Mouse (Mus musculus): ENCODE data around the gene Rdh16.
"Not testable (repeated sequence)": the region's sequence is repeated elsewhere in the genome, so short reads cannot be mapped to it uniquely, and the experiment has no call there.

- not testable (repeated sequence) for TF ChIP-seq EP300, CTCF (IDR thresholded peaks at IDR 0.05)
These were observed 45.0 kb downstream of the Rdh16 start for GRCm38 (mm10) chr10:127845945-127846344.
